ENCODE assay signal across 13 mouse cellular contexts in genomic region chr15:93270289-93270855, GRCm38 (mm10). TPM values are rescaled to one million over a fixed set of nuclear protein-coding genes. Genes with fewer than 3 reads are reported as not detected.
DNase-seq lines count a peak whose midpoint lies in the region; ATAC-seq and TF ChIP-seq lines count a peak whose summit lies in the region.
"Had no signal": no experiment of that assay in that cellular context is flagged by ENCODE, and none has a peak within 500 bp of the region (broad histone marks: within the 10 kb centered on the region; RNA-seq: fewer than 3 reads in every experiment).

No protein-coding gene starts in this region.

- peaks cover 4% of the 10 kb centered on the region for H3K4me1 ChIP-seq in bone marrow, adult 2 months (ENCODE audit: control insufficient read depth, insufficient read depth, low read length)
- H3K4me1 ChIP-seq in embryonic facial prominence, embryonic 10.5 days: peaks cover 44% of the 10 kb centered on the region
- peaks cover 26% of the 10 kb centered on the region for H3K4me1 ChIP-seq in hindbrain, embryonic 12.5 days

- H3K27ac ChIP-seq in bone marrow, adult 2 months (ENCODE audit: control insufficient read depth, insufficient read depth, low read depth, low read length, poor library complexity): peak overlapping the region; percentile 4; the same call in 1 of the 2 replicates
- H3K27ac ChIP-seq in embryonic facial prominence, embryonic 10.5 days (replicated peaks): no peak overlapping the region
- no peak overlapping the region for H3K27ac ChIP-seq in hindbrain, embryonic 12.5 days
- H3K27ac ChIP-seq: liver, embryonic 15.5 days; midbrain, embryonic 10.5 days; stomach, embryonic 15.5 days had no signal

- H3K27me3 ChIP-seq in embryonic facial prominence, embryonic 10.5 days (replicated peaks; ENCODE audit: low read depth, poor library complexity, severe bottlenecking): no peaks in the 10 kb centered on the region
- no peaks in the 10 kb centered on the region for H3K27me3 ChIP-seq in hindbrain, embryonic 12.5 days
- H3K27me3 ChIP-seq: liver, embryonic 15.5 days; stomach, embryonic 15.5 days had no signal

- H3K4me3 ChIP-seq in bone marrow, adult 2 months (replicated peaks; ENCODE audit: control insufficient read depth, low read depth, low read length): no peak overlapping the region
- no peak overlapping the region for H3K4me3 ChIP-seq in embryonic facial prominence, embryonic 10.5 days
- H3K4me3 ChIP-seq in hindbrain, embryonic 12.5 days: no peak overlapping the region
- H3K4me3 ChIP-seq: liver, embryonic 15.5 days; midbrain, embryonic 10.5 days; stomach, embryonic 15.5 days had no signal

- H3K4me2 ChIP-seq in hindbrain, embryonic 12.5 days (replicated peaks): no peak overlapping the region
- H3K4me2 ChIP-seq: liver, embryonic 15.5 days; stomach, embryonic 15.5 days had no signal

- WGBS in bone marrow, adult 2 months: 40% methylated on average over 9 of the region's 9 CpGs
- 80% methylated on average over 9 of the region's 9 CpGs for WGBS in embryonic facial prominence, embryonic 10.5 days
- 79% methylated on average over 9 of the region's 9 CpGs for WGBS in hindbrain, embryonic 12.5 days

- H3K9me3 ChIP-seq in embryonic facial prominence, embryonic 10.5 days: no peaks in the 10 kb centered on the region
- H3K9me3 ChIP-seq in hindbrain, embryonic 12.5 days (replicated peaks): no peaks in the 10 kb centered on the region
- H3K9me3 ChIP-seq: liver, embryonic 15.5 days; midbrain, embryonic 10.5 days; stomach, embryonic 15.5 days had no signal

- DNase-seq in spleen, postnatal 36 days (ENCODE audit: low spot score in 2 of 2): peak; percentile 29 to 44
- no peak for DNase-seq in spleen, adult 12 weeks (ENCODE audit: low spot score)
- DNase-seq in NIH3T3 (ENCODE audit: low read depth): peak; percentile 18
- peak; percentile 28 to 56 for DNase-seq in spleen, postnatal 4 days (ENCODE audit: low spot score in 2 of 2)
- DNase-seq in embryonic facial prominence, embryonic 10.5 days (ENCODE audit: low spot score): no peak
- DNase-seq: cerebellum, postnatal 36 days; heart, postnatal 36 days had no signal

- no peak for ATAC-seq in hindbrain, embryonic 12.5 days (ENCODE audit: low FRiP score)
- ATAC-seq: intestine, postnatal 0 days had no signal

- no peak for TF ChIP-seq POLR2A in bone marrow, adult 2 months (IDR thresholded peaks at IDR 0.05; ENCODE audit: borderline replicate concordance, control insufficient read depth, low read depth, low read length)

- no peak overlapping the region for H3K9ac ChIP-seq in hindbrain, embryonic 12.5 days
- H3K9ac ChIP-seq: liver, embryonic 15.5 days; stomach, embryonic 15.5 days had no signal

- no peak for TF ChIP-seq CTCF in bone marrow, adult 2 months (IDR thresholded peaks at IDR 0.05; ENCODE audit: control insufficient read depth, insufficient read depth, low read length)

- peaks cover 14% of the 10 kb centered on the region for H3K36me3 ChIP-seq in embryonic facial prominence, embryonic 10.5 days (replicated peaks)
- H3K36me3 ChIP-seq in hindbrain, embryonic 12.5 days: 0 out of 2 replicates have a peak, but pooled peaks cover 3% of the 10 kb centered on the region
- H3K36me3 ChIP-seq: stomach, embryonic 15.5 days had no signal

RNA-seq across cellular contexts. Expression of gene Gxylt1, which starts 4.6 kb away (rescaled TPM):
- 6.5 and 9.6 TPM in 2 replicates for polyA plus RNA-seq in bone marrow, adult 2 months (2011; ENCODE audit: insufficient read depth, insufficient read length, low replicate concordance, missing spikeins)
- polyA plus RNA-seq in embryonic facial prominence, embryonic 10.5 days (2016; fragmentation: Nextera tagmentation; extraction: Ambion mirVana): 18.8 and 21.1 TPM in 2 replicates
- 19.7 and 20.4 TPM in 2 replicates for polyA plus RNA-seq in hindbrain, embryonic 12.5 days (2016; fragmentation: Nextera tagmentation; extraction: Ambion mirVana)

Comparison
In these comparisons a context has a peak if more than half of its experiments do, and no peak if none do; other contexts are left out.
1. DNase-seq: peak in spleen, postnatal 36 days (2 of 2), NIH3T3 (single experiment) and spleen, postnatal 4 days (2 of 2); none in spleen, adult 12 weeks (single experiment) and embryonic facial prominence, embryonic 10.5 days (single experiment).